Mouse (Mus musculus) G1E (cell line): ENCODE data around the gene Ddr1. TPM values are rescaled to one million over a fixed set of nuclear protein-coding genes. Genes with fewer than 3 reads are reported as not detected.

ENCODE experiments used
- ATAC-seq: 2 replicates; pipeline ENCODE4 v1.8.0; 2016; ENCODE audit warnings: mild to moderate bottlenecking; ENCODE audit not compliant: insufficient number of reproducible peaks, poor library complexity, low FRiP score, severe bottlenecking; ENCODE audit errors: extremely low read depth
- DNase-seq: peaks from one replicate; pipeline ENCODE4 v3.0.0; 2012; ENCODE audit warnings: low spot score
- H3K27me3 ChIP-seq: 2 replicates; pipeline ENCODE4 v1.6.1; 2012; ENCODE audit warnings: mild to moderate bottlenecking, low read length, inconsistent platforms; ENCODE audit not compliant: insufficient read depth
- H3K36me3 ChIP-seq: replicated peaks from 2 replicates; pipeline ENCODE3; 2012; ENCODE audit warnings: mild to moderate bottlenecking, inconsistent platforms
- H3K4me1 ChIP-seq: 2 replicates; pipeline ENCODE4 v1.6.1; 2012; ENCODE audit warnings: low read depth, low read length, inconsistent platforms, mixed read lengths; ENCODE audit not compliant: insufficient read depth
- H3K4me3 ChIP-seq: 2 replicates; pipeline ENCODE4 v1.5.1; 2012; ENCODE audit warnings: low read depth, mild to moderate bottlenecking, inconsistent platforms, low read length, moderate library complexity, mixed read lengths
- H3K9me3 ChIP-seq: replicated peaks from 2 replicates; pipeline ENCODE4 v1.6.1; 2012; ENCODE audit warnings: inconsistent platforms
- CTCF ChIP-seq: IDR thresholded peaks from 2 replicates; pipeline ENCODE4 v1.5.1; 2012; ENCODE audit warnings: low read depth, low read length, inconsistent platforms, mixed read lengths
- GATA1 ChIP-seq: IDR thresholded peaks from 2 replicates; pipeline ENCODE4 v1.6.1; 2012; ENCODE audit warnings: borderline replicate concordance, low read length, inconsistent platforms, mixed read lengths
- GATA2 ChIP-seq: IDR thresholded peaks from 2 replicates; pipeline ENCODE4 v1.6.1; 2012; ENCODE audit warnings: low read depth, low read length, inconsistent platforms, borderline replicate concordance
- POLR2AphosphoS5 ChIP-seq: IDR thresholded peaks from 2 replicates; pipeline ENCODE4 v1.6.1; 2012; ENCODE audit warnings: low read depth, low read length, inconsistent platforms; ENCODE audit not compliant: insufficient replicate concordance
- TAL1 ChIP-seq: conservative IDR thresholded peaks from 2 replicates; pipeline ENCODE4 v1.6.1; 2012; ENCODE audit warnings: low read depth, low read length, inconsistent platforms, mixed read lengths
- polyA plus RNA-seq: library from polyadenylated mRNA; stranded (reverse); fragments of >175 nt; gene quantifications from 2 replicates; pipeline ENCODE4 v1.2.3, GENCODE M21; 2012
- total RNA-seq, 2 experiments: library from RNA; stranded (forward) in 1 of 2; stranded (reverse) in 1 of 2; fragments of 200-1000 nt in 1 of 2; fragments of >200 nt in 1 of 2; fragmentation: Nextera tagmentation in 1 of 2; gene quantifications; 2 replicates each; pipeline ENCODE4 v1.2.3; 2014 to 2017

Ddr1 gene
- total and polyA plus RNA-seq, 3 experiments, result 0.04 TPM; not detected in 2

DNA sequence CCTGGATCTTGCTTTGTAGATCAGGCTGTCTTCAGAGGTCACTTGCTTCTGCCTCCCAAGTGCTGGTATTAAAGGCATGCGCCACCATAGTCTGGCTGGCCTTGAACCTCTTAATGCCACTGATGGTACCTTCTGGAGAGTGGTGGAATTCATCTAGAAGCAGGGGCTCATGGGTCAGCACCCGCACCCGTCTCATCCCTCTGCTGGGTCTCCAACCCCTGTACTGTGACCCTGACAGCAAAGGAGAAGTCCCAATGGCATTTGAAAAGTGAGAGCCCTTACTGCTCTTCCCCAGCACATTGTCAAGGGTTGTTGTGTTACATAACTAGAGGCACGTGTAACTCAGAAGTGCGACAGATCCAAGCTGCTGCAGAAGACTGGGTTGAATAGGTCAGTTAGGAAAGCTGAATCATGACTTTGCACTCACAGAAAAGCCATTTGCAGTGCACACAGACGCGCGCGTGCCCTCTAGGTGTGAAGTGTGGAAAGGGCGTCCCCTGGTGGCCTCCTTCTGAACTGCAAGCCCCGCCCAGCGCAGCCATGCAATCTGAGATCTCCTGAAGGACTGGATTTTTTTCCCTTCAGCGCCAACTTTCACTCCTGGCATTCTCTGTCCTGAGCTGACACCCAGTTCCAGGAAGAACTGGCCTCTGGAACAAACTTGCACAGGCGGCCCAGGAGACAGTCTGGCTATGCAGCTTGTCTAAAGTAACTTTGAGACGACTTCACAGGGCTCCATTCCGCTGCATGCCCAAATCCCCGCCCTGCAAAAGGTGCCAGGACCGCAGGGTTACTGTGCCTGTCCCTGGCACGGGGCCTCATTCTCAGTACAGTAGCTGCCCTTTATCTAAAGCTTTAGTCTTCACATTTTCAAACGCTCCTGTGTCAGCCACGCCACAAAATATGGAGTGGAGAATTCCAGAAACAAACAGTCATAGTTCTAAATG, 21.1 kb upstream of the Ddr1 start:
- DNase-seq, result peak; percentile 48
- H3K9me3 ChIP-seq, result no peaks in the 10 kb centered on the region
- no peak for ATAC-seq
- no peaks in the 10 kb centered on the region for H3K36me3 ChIP-seq
- TF ChIP-seq POLR2AphosphoS5 (no peak), CTCF (peak; percentile 100), TAL1 (no peak), GATA1 (no peak), GATA2 (no peak)
- no peak overlapping the region for H3K4me3 ChIP-seq
- peaks cover 5% of the 10 kb centered on the region; the same call in 1 of the 2 replicates for H3K4me1 ChIP-seq
- peaks cover 47% of the 10 kb centered on the region for H3K27me3 ChIP-seq

DNA sequence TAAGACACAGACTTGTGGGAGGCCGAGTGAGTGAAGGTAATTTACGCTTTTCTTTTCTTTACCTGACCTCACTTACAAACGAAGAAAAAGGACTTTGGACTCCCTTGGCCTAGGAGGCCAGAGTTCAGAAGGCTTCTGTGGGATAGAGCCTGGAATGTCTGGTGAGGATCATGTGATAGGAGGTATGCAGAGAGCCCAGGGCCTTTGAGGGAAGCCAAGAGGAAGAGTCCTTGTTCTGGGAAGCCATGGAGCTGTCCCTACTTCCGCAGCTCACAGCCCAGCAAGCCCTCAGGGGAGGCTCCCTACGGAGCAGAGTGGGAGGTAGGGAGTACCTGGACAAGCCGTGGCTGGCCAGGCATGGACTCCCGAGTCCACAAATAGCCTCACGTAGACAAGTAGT, 17.3 kb upstream of the Ddr1 start:
- Histone ChIP-seq H3K36me3 (no peaks in the 10 kb centered on the region), H3K4me3 (no peak overlapping the region), H3K27me3 (peaks cover 60% of the 10 kb centered on the region), H3K9me3 (no peaks in the 10 kb centered on the region), H3K4me1 (peaks cover 5% of the 10 kb centered on the region; the same call in 1 of the 2 replicates)
- TF ChIP-seq GATA1, result no peak
- no peak for TF ChIP-seq POLR2AphosphoS5
- no peak for TF ChIP-seq TAL1
- TF ChIP-seq GATA2, result no peak
- no peak for TF ChIP-seq CTCF
- ATAC-seq, result no peak
- peak; percentile 0 for DNase-seq

DNA sequence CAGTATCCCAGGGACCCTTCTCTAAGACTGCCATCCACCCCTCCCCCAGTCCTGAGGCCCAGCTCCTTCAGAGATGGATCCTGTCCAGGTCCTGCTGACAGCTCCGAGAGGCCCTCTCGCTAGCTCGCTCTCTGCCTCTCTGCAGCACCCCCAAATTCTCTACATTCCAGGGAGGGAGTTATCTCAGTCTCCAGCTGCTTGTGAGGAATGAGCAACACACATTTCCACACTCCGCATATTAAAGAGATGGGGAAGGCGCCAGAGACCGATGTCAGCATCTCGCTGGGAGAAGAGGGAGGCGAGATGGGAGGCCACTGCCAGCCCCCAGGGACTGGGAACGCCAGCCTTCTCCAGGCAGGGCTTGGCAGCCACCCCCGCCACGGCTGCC, 15.9 kb upstream of the Ddr1 start:
- Histone ChIP-seq H3K4me3 (no peak overlapping the region), H3K27me3 (peaks cover 61% of the 10 kb centered on the region), H3K36me3 (no peaks in the 10 kb centered on the region), H3K4me1 (peaks cover under 1% of the 10 kb centered on the region; the same call in 1 of the 2 replicates), H3K9me3 (no peaks in the 10 kb centered on the region)
- DNase-seq, result peak; percentile 0
- no peak for ATAC-seq
- TF ChIP-seq GATA1, result no peak
- TF ChIP-seq GATA2, result no peak
- TF ChIP-seq POLR2AphosphoS5, result no peak
- no peak for TF ChIP-seq TAL1
- TF ChIP-seq CTCF, result no peak

DNA sequence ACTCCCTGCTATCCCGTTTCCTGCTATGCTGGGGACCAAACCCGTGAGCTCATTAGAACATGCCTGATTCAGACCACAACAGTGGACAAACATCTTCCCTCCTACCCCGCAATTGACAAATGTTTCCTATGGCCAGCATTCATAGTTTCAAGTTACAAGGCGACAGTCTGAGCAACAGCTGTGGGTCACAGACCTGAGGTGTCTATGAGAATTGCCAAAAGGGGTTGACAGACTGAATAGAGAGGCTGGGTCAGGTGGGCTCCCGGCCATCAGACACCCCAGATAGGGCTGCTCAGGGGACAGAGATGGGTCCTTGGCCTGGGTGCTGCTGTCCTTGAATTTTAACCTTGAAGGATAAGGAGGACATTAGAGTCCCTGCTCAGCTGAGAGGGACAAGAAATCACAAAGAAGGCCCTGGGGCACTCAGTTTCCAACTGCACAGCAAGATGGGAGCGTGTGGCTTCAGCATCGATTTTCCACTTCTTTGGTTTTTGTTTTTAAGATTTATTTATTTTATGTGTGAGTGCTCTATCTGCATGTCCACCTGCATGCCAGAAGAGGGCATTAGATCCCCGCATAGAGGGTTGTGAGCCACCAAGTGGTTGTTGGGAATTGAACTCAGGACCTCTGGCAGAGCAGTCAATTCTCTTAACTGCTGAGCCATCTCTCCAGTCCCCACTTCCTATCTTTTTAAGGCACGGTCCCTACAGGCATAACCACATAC, 15.4 kb upstream of the Ddr1 start:
- no peak for TF ChIP-seq GATA2
- TF ChIP-seq TAL1, result no peak
- TF ChIP-seq CTCF, result no peak
- no peak for TF ChIP-seq GATA1
- TF ChIP-seq POLR2AphosphoS5, result no peak
- Histone ChIP-seq H3K27me3 (peaks cover 55% of the 10 kb centered on the region), H3K9me3 (no peaks in the 10 kb centered on the region), H3K4me3 (no peak overlapping the region), H3K4me1 (no peaks in the 10 kb centered on the region), H3K36me3 (no peaks in the 10 kb centered on the region)
- DNase-seq (peak; percentile 0), ATAC-seq (no peak)

DNA sequence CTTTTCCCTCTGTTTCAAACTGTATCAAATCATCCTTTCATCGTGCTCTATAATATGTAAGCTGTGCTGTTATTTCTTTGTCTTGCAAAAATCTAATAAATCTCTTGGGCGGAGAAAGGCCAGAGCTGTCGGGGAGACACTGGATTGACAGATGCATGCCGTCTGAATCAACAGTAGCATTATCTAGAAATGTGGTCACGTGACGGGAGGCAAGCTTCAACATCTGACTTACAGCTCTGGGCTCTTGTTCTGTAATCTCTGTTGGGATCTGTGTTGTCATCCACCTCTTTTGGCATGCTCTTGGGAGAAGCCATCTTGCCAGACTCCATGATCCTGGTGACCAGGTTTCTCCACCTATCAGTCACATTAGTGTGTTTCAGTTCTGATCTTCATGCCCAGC, 12.7 kb upstream of the Ddr1 start:
- Histone ChIP-seq H3K9me3 (no peaks in the 10 kb centered on the region), H3K36me3 (no peaks in the 10 kb centered on the region), H3K27me3 (peaks cover 57% of the 10 kb centered on the region), H3K4me1 (no peaks in the 10 kb centered on the region), H3K4me3 (no peak overlapping the region)
- DNase-seq (peak; percentile 0), ATAC-seq (no peak)
- TF ChIP-seq CTCF, result no peak
- no peak for TF ChIP-seq POLR2AphosphoS5
- TF ChIP-seq GATA2, result no peak
- TF ChIP-seq TAL1, result no peak
- no peak for TF ChIP-seq GATA1

DNA sequence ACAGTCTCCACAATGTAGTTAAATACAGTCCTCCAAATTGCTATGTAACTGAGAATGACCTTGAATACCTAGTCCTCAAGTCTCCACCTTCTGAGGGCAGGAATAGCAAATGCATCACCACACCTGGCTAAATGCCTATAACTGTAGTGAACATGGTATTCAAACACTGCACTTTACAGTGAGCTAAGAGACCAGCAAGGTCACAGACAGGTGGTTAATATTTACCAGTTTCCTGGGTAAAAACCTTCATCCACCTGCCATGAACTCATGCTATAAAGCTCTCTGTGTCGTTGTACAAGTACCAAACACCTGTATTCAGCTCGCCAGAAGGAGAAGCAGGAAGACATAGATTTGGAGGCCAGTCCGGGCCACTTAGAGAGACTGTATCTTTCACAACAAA, 11.7 kb upstream of the Ddr1 start:
- no peak for DNase-seq
- Histone ChIP-seq H3K36me3 (no peaks in the 10 kb centered on the region), H3K4me1 (no peaks in the 10 kb centered on the region), H3K9me3 (no peaks in the 10 kb centered on the region), H3K4me3 (no peak overlapping the region), H3K27me3 (peaks cover 59% of the 10 kb centered on the region)
- no peak for TF ChIP-seq GATA1
- TF ChIP-seq POLR2AphosphoS5, result no peak
- no peak for TF ChIP-seq GATA2
- no peak for TF ChIP-seq TAL1
- TF ChIP-seq CTCF, result no peak
- no peak for ATAC-seq
